Mouse (Mus musculus): Measurements from ENCODE around the gene Zfp184. TPM values are rescaled to one million over a fixed set of nuclear protein-coding genes. Genes with fewer than 3 reads are reported as not detected.
"Not testable (repeated sequence)": the region's sequence is repeated elsewhere in the genome, so short reads cannot be mapped to it uniquely, and the experiment has no call there.

The Zfp184 gene
- polyA plus RNA-seq (2015; fragmentation: Nextera tagmentation; extraction: Ambion mirVana): 1.4 and 1.6 TPM in 2 replicates

DNA sequence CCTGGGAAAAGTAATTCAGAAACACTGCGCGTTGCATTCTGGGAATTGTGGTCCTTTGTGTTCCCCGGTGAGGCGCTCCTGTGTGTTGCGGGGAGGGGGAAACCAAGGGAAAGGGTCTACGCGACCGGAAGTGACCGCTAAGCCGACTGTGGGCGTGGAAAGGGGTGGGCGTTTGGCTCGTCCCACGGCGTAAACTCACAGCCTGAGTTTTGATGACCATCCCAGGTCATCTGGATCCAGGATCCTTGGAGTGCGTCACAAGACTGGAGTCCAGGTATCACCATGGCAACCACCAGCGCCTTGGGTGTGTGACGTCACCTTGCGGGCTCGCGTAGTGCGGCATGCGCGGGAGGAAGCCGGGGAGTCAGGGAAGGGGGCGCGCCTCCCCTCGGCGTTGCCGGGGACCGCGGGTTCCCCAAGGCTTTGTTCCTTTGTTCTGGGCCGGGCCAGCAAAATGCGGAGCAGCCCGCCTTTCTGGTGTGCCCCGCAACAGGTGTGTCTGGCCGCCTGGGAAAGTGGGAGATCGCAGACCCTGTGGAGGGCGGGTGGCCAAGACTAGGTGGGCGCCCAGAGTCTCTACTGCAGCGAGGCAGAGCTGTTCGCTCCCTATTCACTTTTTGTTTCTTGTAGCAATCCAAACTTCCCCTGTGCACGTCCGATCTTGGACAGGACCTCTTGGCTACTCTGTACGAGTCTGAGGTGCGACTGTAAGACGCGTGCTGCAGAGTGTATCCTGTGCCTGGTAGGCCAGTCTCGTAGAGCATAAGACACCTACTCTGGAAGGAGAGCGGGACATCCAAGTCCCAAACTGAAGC lies at the start of gene Zfp184:
Gene Zfp184 (plus strand): TSS at position 169 of the 815 bp plus-strand sequence.
- peak; percentile 86 for ATAC-seq (ENCODE audit: low FRiP score, low TSS enrichment)
- no peaks in the 10 kb centered on the region for H3K4me1 ChIP-seq (replicated peaks; ENCODE audit: control insufficient read depth, insufficient read depth)
- peak within 1 kb of the TSS; percentile 71 for H3K4me3 ChIP-seq (ENCODE audit: low read depth, low read length)
- H3K9me3 ChIP-seq (ENCODE audit: control insufficient read depth, low read length): no peaks in the 10 kb centered on the region
- no peaks in the 10 kb centered on the region for H3K36me3 ChIP-seq (ENCODE audit: control insufficient read depth, insufficient read depth, low read length)
- peak; percentile 88 for DNase-seq (ENCODE audit: low spot score)
- H3K27ac ChIP-seq (replicated peaks): peak within 1 kb of the TSS; percentile 67
- TF ChIP-seq CTCF (IDR thresholded peaks at IDR 0.05; ENCODE audit: low read depth): peak; percentile 48
- TF ChIP-seq EP300 (optimal IDR thresholded peaks at IDR 0.05): no peak
- WGBS: under 1% methylated on average over 50 of the region's 50 CpGs
- no peaks in the 10 kb centered on the region for H3K27me3 ChIP-seq (ENCODE audit: control insufficient read depth, insufficient read depth, low read length)
- H3K4me2 ChIP-seq (replicated peaks; ENCODE audit: low read depth): peak within 1 kb of the TSS; percentile 78
- peak within 1 kb of the TSS; percentile 67 for H3K9ac ChIP-seq (ENCODE audit: low read length)

- Histone ChIP-seq H3K36me3 (ENCODE audit: control insufficient read depth, insufficient read depth, low read length) (no peaks in the 10 kb centered on the region), H3K4me2 (replicated peaks; ENCODE audit: low read depth) (peak overlapping the region; percentile 43), H3K27me3 (ENCODE audit: control insufficient read depth, insufficient read depth, low read length) (no peaks in the 10 kb centered on the region), H3K9ac (ENCODE audit: low read length) (no peak overlapping the region), H3K4me3 (ENCODE audit: low read depth, low read length) (no peak overlapping the region), H3K27ac (replicated peaks) (no peak overlapping the region), H3K4me1 (replicated peaks; ENCODE audit: control insufficient read depth, insufficient read depth) (no peaks in the 10 kb centered on the region), H3K9me3 (ENCODE audit: control insufficient read depth, low read length) (no peaks in the 10 kb centered on the region)
- DNase-seq (ENCODE audit: low spot score) (no peak), ATAC-seq (ENCODE audit: low FRiP score, low TSS enrichment) (no peak)
- WGBS: 9% methylated on average over 24 of the region's 24 CpGs
- TF ChIP-seq CTCF (IDR thresholded peaks at IDR 0.05; ENCODE audit: low read depth): no peak
- no peak for TF ChIP-seq EP300 (optimal IDR thresholded peaks at IDR 0.05)
Observed at GRCm38 (mm10) chr13:21896549-21897244, 48.2 kb upstream of the Zfp184 start.

GRCm38 (mm10) chr13:21897245-21897634 lies 47.7 kb upstream of the Zfp184 start:
- H3K36me3 ChIP-seq (ENCODE audit: control insufficient read depth, insufficient read depth, low read length): no peaks in the 10 kb centered on the region
- H3K4me1 ChIP-seq (replicated peaks; ENCODE audit: control insufficient read depth, insufficient read depth): no peaks in the 10 kb centered on the region
- TF ChIP-seq CTCF (IDR thresholded peaks at IDR 0.05; ENCODE audit: low read depth) (no peak), EP300 (optimal IDR thresholded peaks at IDR 0.05) (no peak)
- no peak overlapping the region for H3K9ac ChIP-seq (ENCODE audit: low read length)
- 2% methylated on average over 11 of the region's 11 CpGs for WGBS
- H3K4me3 ChIP-seq (ENCODE audit: low read depth, low read length): no peak overlapping the region
- peak overlapping the region; percentile 43 for H3K4me2 ChIP-seq (replicated peaks; ENCODE audit: low read depth)
- DNase-seq (ENCODE audit: low spot score): no peak
- no peak overlapping the region for H3K27ac ChIP-seq (replicated peaks)
- no peaks in the 10 kb centered on the region for H3K27me3 ChIP-seq (ENCODE audit: control insufficient read depth, insufficient read depth, low read length)
- H3K9me3 ChIP-seq (ENCODE audit: control insufficient read depth, low read length): no peaks in the 10 kb centered on the region
- ATAC-seq (ENCODE audit: low FRiP score, low TSS enrichment): no peak

GRCm38 (mm10) chr13:21900870-21901565 lies 43.9 kb upstream of the Zfp184 start:
- not testable (repeated sequence) for H3K27me3 ChIP-seq (ENCODE audit: control insufficient read depth, insufficient read depth, low read length); H3K27ac ChIP-seq (replicated peaks); H3K36me3 ChIP-seq (ENCODE audit: control insufficient read depth, insufficient read depth, low read length); DNase-seq (ENCODE audit: low spot score); ATAC-seq (ENCODE audit: low FRiP score, low TSS enrichment); H3K4me2 ChIP-seq (replicated peaks; ENCODE audit: low read depth); H3K9me3 ChIP-seq (ENCODE audit: control insufficient read depth, low read length); H3K4me1 ChIP-seq (replicated peaks; ENCODE audit: control insufficient read depth, insufficient read depth); H3K4me3 ChIP-seq (ENCODE audit: low read depth, low read length); H3K9ac ChIP-seq (ENCODE audit: low read length)
- WGBS: 90% methylated on average over 9 of the region's 9 CpGs

- H3K9ac ChIP-seq (ENCODE audit: low read length): no peak overlapping the region
- no peaks in the 10 kb centered on the region for H3K36me3 ChIP-seq (ENCODE audit: control insufficient read depth, insufficient read depth, low read length)
- no peaks in the 10 kb centered on the region for H3K9me3 ChIP-seq (ENCODE audit: control insufficient read depth, low read length)
- H3K27ac ChIP-seq (replicated peaks): no peak overlapping the region
- no peak for DNase-seq (ENCODE audit: low spot score)
- TF ChIP-seq CTCF (IDR thresholded peaks at IDR 0.05; ENCODE audit: low read depth) (no peak), EP300 (optimal IDR thresholded peaks at IDR 0.05) (no peak)
- no peaks in the 10 kb centered on the region for H3K4me1 ChIP-seq (replicated peaks; ENCODE audit: control insufficient read depth, insufficient read depth)
- no peak overlapping the region for H3K4me3 ChIP-seq (ENCODE audit: low read depth, low read length)
- H3K4me2 ChIP-seq (replicated peaks; ENCODE audit: low read depth): no peak overlapping the region
- no peak for ATAC-seq (ENCODE audit: low FRiP score, low TSS enrichment)
- H3K27me3 ChIP-seq (ENCODE audit: control insufficient read depth, insufficient read depth, low read length): no peaks in the 10 kb centered on the region
- WGBS: 18% methylated on average over 3 of the region's 3 CpGs
Observed at GRCm38 (mm10) chr13:21903500-21903899, 41.4 kb upstream of the Zfp184 start.

- WGBS: 79% methylated on average over 4 of the region's 4 CpGs
- H3K27ac ChIP-seq (replicated peaks); H3K36me3 ChIP-seq (ENCODE audit: control insufficient read depth, insufficient read depth, low read length); ATAC-seq (ENCODE audit: low FRiP score, low TSS enrichment); H3K4me3 ChIP-seq (ENCODE audit: low read depth, low read length); H3K4me1 ChIP-seq (replicated peaks; ENCODE audit: control insufficient read depth, insufficient read depth); DNase-seq (ENCODE audit: low spot score); H3K9ac ChIP-seq (ENCODE audit: low read length); H3K9me3 ChIP-seq (ENCODE audit: control insufficient read depth, low read length); H3K27me3 ChIP-seq (ENCODE audit: control insufficient read depth, insufficient read depth, low read length); H3K4me2 ChIP-seq (replicated peaks; ENCODE audit: low read depth): not testable (repeated sequence)
Observed at GRCm38 (mm10) chr13:21904090-21904489, 40.8 kb upstream of the Zfp184 start.

All from stomach, postnatal 0 days (tissue).